Mouse (Mus musculus): ENCODE measurements at regions not wholly inside any gene's neighbourhood (a gene's known extent, or its start where the extent isn't known, plus 50 kb on each side); places are given as distances from the start of the nearest gene placed in this dataset.
"Not testable (repeated sequence)": the region's sequence is repeated elsewhere in the genome, so short reads cannot be mapped to it uniquely, and the experiment has no call there.

- DNase-seq (ENCODE audit: low spot score): no peak
Measured at GRCm38 (mm10) chr6:73676979-73677378, 207.5 kb upstream of the 4931417E11Rik start.

GRCm38 (mm10) chr6:73669401-73669800 lies 199.9 kb upstream of the 4931417E11Rik start:
- DNase-seq (ENCODE audit: low spot score): no peak

DNA sequence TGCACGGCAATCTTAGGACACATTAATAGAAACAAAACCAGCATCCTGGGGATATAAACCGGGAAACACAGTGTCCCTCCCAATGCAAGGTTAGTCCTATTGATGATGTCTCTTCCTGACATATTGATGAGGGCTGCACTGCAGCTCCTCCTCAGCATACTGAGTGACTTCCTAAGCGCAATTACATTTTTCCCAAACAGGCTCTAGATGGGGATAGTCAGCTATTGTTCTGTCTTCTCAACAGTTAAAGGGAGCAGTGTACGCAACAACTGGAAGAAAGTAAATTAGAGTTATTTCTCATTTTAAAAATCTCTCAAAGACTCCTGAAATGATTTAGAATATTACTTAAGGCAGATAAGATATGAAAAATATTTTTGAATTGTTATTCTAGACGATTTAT lies 189.5 kb upstream of the 4931417E11Rik start:
- no peak for DNase-seq (ENCODE audit: low spot score)

DNA sequence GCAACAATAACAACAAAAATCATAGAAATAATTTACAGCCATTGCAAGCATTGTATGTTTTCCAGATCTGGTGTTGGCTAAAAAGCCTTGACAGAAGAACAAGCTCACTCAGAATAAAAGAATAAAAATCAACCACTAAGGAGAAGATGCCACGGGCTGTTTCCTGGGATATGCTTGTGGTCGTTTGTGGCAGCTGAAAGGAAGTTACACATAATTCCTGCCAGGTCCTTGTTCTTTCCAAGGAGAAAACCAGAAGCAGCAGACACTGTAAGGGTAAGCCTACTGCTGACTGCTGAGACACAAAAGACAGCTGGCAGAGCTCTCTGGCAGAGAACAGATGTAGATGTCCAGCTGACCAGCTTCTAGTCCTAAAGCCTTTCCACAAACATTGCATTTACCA lies 175.9 kb upstream of the 4931417E11Rik start:
- DNase-seq (ENCODE audit: low spot score): no peak

DNA sequence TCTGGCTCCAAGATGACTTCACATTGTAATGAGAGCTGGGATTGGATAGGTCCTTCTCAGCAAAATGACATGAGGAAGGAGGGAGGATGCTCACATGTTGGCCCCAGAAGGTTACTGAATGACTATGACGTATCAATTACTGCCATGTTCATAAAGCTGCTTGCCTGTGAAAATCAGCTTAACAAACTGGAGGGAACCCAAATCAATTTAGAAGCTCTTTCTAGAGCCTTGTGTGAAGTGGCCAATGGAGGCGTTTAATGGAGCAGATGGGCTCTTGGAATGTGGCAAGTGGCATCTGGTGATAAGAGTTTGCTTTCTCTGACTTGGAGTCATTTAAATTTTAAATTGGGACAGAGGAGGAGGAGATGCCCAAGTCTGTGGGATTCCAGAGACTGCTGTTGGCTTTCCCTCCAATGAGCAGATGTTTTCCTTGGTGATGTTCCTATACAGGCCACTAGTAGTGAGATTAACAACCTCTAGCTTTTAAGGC lies 175.4 kb upstream of the 4931417E11Rik start:
- peak; percentile 21 for DNase-seq (ENCODE audit: low spot score)

DNA sequence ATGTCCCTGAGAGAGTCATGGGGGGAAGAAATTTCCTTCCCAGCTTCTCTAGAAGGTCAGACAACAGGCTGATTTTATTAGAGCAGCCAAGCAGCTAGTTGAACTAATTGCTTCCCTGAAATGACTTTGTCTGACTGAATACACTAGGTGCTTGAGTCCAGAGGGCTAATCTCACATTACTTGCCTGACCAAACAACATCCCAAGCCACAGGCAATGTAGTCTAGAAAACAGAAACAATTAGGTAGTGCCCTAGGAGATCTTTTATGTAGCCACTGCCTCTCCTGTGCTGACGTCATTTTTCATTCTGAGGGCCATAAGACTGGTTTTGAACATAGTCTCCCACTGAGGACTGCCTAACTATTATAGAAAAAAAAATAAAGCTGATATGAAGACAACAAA lies 159.1 kb upstream of the 4931417E11Rik start:
- no peak for DNase-seq (ENCODE audit: low spot score)

GRCm38 (mm10) chr6:73626451-73626850 lies 157.0 kb upstream of the 4931417E11Rik start:
- DNase-seq (ENCODE audit: low spot score): no peak

GRCm38 (mm10) chr6:73624211-73624610 lies 154.7 kb upstream of the 4931417E11Rik start:
- DNase-seq (ENCODE audit: low spot score): no peak

DNA sequence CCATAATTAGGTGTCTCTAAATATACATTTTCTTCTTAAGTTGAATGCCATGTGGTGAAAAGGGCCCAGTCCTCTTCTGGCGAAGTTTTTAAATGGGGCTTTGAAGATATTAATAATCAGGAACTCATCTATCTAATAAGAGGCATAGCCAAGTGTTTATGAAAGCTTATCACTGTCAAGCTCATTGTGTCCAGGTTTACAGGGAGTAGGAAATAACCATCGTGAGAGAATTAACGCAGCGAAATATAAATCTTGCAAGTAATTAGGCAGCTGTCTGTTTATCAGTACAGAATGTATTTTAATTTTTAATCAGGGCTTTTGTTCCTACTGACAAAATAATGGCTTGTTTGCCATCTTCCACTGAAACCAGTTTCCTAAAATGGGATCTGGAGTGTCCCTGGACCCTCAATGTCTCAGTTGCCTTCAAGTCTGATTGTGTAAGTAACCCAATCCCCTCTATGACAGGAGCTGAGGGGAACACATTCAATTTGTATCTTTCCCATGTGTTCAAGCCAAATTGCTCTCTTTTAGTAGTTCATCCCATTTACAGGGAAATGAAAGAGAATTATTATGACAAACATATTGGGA lies 152.5 kb upstream of the 4931417E11Rik start:
- no peak for DNase-seq (ENCODE audit: low spot score)

GRCm38 (mm10) chr6:73612266-73612665 lies 142.8 kb upstream of the 4931417E11Rik start:
- no peak for DNase-seq (ENCODE audit: low spot score)

- no peak for DNase-seq (ENCODE audit: low spot score)
Measured at GRCm38 (mm10) chr6:73611839-73612238, 142.4 kb upstream of the 4931417E11Rik start.

- no peak for DNase-seq (ENCODE audit: low spot score)
Measured at GRCm38 (mm10) chr6:73610048-73610624, 140.7 kb upstream of the 4931417E11Rik start.

GRCm38 (mm10) chr6:73587686-73588085 lies 118.2 kb upstream of the 4931417E11Rik start:
- DNase-seq (ENCODE audit: low spot score): no peak

GRCm38 (mm10) chr6:73576708-73577107 lies 107.2 kb upstream of the 4931417E11Rik start:
- DNase-seq (ENCODE audit: low spot score): no peak

- DNase-seq (ENCODE audit: low spot score): no peak
Measured at GRCm38 (mm10) chr6:73560000-73560399, 90.5 kb upstream of the 4931417E11Rik start.

DNA sequence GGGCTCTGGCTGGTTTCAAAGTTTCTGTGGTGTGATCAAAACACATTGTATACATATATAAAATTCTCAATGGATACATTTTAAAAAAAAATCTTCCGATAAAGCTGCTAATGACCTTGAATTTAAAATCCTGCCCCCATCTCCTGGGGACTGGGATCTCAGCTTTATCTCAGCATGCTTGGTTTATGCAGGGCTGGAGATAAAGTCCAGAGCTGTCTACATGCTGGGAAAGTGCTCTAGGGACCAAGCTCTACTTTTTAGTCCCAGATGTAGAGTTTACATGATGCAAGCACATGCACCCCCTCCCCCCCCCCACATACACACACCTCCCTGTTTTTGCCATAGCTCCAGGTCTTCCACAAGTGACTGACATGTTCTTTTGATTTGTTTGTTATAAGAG lies 61.1 kb upstream of the 4931417E11Rik start:
- DNase-seq (ENCODE audit: low spot score): no peak

GRCm38 (mm10) chr6:73530098-73530497 lies 60.6 kb upstream of the 4931417E11Rik start:
- no peak for DNase-seq (ENCODE audit: low spot score)

DNA sequence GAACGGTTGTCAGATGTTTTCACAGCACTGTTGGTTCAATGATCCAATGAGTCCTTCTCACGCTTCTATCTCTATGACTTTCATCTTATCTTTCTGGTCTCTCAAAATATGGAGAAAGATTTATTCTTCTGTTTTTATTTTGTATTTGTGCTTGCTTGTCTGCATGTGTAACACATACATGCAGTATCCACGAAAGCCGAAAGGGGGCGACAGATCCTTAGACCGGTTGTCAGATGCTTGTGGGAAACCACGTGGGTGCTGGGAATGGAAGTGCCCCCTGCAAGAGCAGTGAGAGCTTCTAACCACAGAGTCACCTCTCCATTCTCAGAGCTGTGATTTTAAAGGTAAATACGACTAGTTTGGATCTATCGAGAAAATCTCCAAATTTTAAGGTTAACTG lies 54.2 kb upstream of the 4931417E11Rik start:
- DNase-seq (ENCODE audit: low spot score): no peak

GRCm38 (mm10) chr6:73519894-73520293 lies 50.4 kb upstream of the 4931417E11Rik start:
- DNase-seq (ENCODE audit: low spot score): not testable (repeated sequence)

Data from left cerebral cortex, adult 11 months (tissue).